Mouse (Mus musculus): ENCODE results near the gene Kcnip4.

Gene Kcnip4

GRCm38 (mm10) chr5:48583431-48583830, 941.3 kb downstream of the Kcnip4 start:
- no peak for DNase-seq (ENCODE audit: low spot score in 2 of 2)

DNA sequence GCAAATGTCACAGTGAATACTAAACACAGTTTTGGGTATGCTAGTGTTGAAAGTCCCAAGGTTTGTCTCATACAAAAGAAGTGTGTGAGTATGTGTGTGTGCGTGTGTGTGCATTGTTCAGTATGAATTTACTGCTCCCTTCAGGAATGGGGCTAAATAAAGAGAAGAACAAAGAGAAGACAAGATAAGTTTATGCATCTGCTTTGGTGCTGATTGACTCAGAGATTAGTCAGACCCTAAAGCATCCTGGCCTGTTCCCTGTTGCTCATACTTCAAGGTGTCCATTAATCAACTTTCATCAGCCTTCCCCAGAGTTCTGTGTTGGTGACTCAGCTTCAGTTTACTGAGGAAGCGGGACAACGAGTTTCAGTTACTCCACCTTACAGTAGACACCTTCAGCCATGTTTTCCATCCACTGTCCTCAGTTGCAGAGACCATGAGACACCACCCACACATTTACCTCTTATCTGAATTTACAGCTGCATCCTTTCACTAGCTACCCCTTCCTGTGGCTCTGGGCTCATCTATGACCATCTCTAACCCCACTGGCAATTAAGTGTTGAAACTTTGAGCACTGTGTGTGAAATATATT, 960.6 kb downstream of the Kcnip4 start:
- no peak for DNase-seq (ENCODE audit: low spot score in 2 of 2)

- no peak for DNase-seq (ENCODE audit: low spot score in 2 of 2)
Observed at GRCm38 (mm10) chr5:48551753-48552152, 973.0 kb downstream of the Kcnip4 start.

- DNase-seq (ENCODE audit: low spot score in 2 of 2) = no peak
Observed at GRCm38 (mm10) chr5:48545825-48546224, 978.9 kb downstream of the Kcnip4 start.

DNA sequence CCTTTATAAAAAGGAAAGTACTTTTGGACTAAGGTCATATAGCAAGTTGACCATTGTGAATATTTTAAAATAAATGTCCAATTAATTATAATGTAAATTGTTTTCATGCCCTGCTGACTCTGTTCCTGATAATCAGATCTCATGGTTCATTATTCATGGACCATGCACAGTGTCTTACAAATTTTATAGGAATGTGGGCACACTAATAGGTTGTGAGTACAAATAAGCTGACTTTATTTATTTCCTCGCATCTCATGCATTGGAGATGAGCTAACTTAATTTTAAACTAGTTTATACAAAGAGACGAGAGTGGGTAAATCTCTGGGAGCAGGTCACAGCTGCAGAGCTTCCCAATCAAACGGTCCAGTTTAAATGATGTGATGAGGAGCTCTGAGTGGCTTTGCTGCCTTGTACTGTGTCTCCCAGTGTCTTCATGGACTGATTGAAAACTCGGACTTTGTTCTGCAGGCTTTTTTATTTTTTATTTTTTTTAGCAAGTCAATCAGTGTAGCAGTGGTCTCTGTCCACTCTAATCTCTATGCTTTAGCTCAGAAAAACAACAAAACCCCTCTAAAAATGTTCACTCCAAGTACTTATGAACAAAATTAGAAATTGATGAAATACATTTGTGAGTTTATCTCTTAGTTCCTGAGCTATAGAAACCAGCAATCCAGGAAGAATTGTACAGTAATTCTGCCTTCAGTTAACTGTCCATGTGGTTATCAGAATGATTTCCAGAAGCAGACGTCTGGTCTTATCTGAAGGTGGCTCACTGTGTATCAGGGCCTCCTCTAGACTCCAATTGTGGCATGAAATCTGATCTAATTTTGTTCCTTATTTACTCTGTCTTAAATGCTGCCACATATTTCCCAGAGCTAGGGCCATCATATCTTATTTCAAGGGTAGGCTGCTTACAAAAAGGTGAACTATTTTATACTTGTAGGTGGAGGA, 979.6 kb downstream of the Kcnip4 start:
- DNase-seq (ENCODE audit: low spot score in 2 of 2) = no peak

DNA sequence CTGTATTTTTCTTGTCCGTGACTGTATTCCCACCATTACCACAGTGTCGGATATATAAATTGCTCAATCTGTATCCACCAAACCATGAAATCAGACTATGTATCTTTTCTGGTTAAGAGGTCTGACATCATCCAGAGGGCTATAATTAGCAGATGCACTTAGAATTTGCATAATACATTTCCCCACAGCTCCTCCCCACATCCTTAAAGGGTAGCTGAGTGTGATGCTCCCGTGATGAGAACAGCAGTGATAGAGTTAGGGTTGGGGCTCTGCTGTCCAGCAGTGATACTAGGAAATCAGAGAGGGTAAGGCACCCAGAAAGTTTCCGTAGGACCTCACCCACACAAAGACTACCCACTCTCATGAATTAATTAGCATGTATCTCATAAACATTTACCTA, 1006.7 kb downstream of the Kcnip4 start:
- DNase-seq (ENCODE audit: low spot score in 2 of 2) = no peak

DNA sequence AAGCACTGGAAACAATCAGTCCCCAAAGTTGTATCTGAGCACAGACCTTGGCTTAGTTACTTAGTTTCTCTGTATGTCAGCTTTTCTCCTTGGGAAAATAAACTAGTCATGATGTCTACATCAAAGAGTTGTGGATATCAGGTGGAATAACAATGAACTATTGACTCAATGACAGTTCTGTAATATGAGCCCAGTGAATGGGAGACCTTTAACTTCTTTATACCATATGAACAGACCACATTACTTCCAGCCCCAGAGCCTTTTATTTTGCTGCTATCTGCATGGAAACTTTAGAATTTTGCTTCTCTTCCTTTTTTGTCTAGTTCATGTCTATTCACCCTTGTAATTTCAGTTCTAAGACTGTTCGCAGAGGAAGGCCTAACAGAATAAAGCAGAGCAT, 1011.4 kb downstream of the Kcnip4 start:
- no peak for DNase-seq (ENCODE audit: low spot score in 2 of 2)

GRCm38 (mm10) chr5:48511357-48511756, 1013.4 kb downstream of the Kcnip4 start:
- DNase-seq (ENCODE audit: low spot score in 2 of 2) = no peak

DNA sequence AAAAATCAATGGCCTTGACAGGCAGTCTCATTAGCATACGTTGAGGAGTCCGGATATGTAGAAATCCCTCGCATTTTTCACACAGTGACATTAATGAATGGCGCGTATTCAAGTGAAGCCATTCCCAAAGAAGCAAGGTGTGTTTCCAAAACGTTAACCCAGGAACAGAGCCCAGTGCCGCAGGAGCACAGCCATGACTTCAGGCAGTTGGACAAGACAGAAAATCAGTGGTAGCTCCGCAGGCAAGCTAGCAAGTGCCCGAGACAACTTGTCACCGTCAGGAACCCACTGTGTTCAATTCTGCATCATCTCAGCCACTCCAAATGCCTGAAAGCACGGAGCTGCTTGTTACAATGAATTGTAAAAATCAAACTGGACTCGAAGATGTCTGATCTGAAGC, 1014.5 kb downstream of the Kcnip4 start:
- no peak for DNase-seq (ENCODE audit: low spot score in 2 of 2)

GRCm38 (mm10) chr5:48509194-48509930, 1015.3 kb downstream of the Kcnip4 start:
- no peak for DNase-seq (ENCODE audit: low spot score in 2 of 2)

DNA sequence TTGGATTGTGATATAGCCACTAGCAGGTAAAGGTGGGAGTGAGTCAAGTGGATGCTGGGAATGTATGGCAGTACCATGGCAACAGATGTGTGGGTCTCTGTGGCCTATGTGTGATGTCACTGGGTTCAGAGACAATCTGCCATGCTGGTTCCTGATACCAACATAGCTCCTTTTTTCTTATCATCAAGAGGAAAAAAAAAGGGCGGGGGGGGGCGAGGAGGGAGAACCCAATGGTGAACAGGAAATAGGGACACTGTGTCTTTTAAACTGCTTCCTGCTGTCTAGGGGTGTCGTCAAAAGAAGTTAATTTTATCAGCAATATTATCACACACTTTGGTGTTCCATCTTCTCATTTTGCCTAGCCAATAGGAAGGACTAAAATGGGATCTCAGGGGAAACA, 1021.6 kb downstream of the Kcnip4 start:
- no peak for DNase-seq (ENCODE audit: low spot score in 2 of 2)

GRCm38 (mm10) chr5:48502442-48502841, 1022.3 kb downstream of the Kcnip4 start:
- no peak for DNase-seq (ENCODE audit: low spot score in 2 of 2)

GRCm38 (mm10) chr5:48500204-48500603, 1024.5 kb downstream of the Kcnip4 start:
- DNase-seq (ENCODE audit: low spot score in 2 of 2) = no peak

DNA sequence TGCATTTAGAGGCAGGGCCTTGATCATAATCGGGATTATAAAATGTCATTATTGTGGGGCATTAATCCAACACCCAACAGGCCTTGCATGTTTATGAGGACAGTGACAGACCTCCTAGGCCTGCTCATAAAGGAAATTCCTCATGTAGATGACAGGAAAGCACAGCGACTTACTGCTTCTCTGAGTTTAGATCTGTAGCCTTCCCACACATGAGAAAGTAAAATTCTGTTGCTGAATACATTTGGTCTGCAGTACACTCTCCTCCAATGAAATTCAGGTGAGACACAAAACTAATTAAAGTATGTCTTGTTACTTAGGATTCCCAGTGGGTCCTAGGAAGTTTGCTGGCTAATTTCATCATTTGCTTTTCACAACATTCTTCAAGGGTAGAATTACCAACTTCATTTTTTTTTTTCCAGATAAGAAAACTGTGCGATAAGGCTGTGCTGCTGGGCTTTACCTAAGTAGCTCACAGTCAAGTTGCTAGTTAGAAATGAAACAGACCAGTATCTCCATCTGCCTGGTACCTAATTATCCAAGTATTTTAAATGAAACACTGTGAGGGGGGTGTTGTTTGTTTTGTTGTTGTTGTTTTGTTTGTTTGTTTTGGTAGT, 1033.7 kb downstream of the Kcnip4 start:
- no peak for DNase-seq (ENCODE audit: low spot score in 2 of 2)

- no peak for DNase-seq (ENCODE audit: low spot score in 2 of 2)
Observed at GRCm38 (mm10) chr5:48489549-48490288, 1035.0 kb downstream of the Kcnip4 start.

GRCm38 (mm10) chr5:48483112-48483511, 1041.6 kb downstream of the Kcnip4 start:
- DNase-seq (ENCODE audit: low spot score in 2 of 2) = no peak

- DNase-seq (ENCODE audit: low spot score in 2 of 2) = no peak
Observed at GRCm38 (mm10) chr5:48460221-48460620, 1064.5 kb downstream of the Kcnip4 start.

DNA sequence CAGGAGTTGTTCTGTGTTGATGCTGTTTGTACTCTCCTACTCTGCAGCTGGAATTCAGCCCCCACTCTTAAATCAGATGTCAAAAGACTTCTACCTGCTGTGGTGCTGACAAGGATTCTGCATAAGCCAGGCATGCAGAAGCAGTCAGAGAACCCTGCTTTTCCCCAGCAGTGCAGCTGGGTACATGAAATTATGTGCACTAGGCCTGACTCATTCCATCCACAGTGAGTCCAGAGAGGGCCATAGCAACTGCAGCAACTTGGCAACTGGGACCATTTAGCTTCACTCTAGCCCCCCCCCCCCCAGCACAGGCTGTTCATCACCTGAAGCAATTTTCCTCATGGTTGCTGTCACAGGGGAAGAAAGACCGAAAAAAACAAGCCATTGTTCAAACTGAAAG, 1075.8 kb downstream of the Kcnip4 start:
- DNase-seq (ENCODE audit: low spot score in 2 of 2) = no peak

DNA sequence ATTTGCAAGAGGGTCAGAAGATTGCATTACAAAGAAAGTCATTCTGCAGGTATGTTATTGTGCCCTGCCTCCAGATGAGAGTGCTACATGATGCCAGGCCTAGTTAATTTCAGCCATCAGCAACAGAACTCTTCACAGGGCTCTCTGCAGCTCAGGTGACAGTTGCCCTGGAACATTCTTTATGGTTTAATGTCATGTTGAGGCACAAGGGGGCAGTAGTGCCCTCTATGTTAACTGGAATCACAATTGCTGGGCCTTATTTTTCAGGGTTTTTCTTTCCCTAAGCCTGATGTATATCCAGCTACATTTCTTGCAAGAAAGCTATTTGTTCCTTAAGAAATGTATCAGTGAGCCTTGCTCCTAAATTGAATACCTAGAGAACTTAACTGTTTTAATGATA, 1094.2 kb downstream of the Kcnip4 start:
- DNase-seq (ENCODE audit: low spot score in 2 of 2) = peak in 1 of 2 experiments; percentile 18

DNA sequence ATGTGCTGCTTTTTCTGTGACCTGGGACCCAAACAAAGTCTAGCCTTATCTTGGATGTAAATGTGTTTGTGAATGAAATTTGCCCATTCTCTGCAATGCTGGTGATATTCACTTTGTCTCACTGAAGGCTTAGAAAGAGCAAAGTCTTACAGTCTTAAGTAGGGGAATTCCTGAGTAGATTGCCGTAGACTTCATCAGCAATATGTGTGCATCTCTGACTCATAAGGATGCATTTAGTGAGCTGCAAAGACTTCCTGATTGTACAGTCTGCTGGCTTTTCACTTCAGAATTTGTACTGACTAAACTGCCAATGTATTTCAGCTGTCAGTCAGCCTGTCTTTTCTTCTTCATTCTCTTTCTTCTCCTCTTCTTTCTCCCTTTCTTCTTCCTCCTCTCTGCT, 1102.8 kb downstream of the Kcnip4 start:
- DNase-seq (ENCODE audit: low spot score in 2 of 2) = no peak

- no peak for DNase-seq (ENCODE audit: low spot score in 2 of 2)
Observed at GRCm38 (mm10) chr5:48419741-48420140, 1105.0 kb downstream of the Kcnip4 start.

Measured in frontal cortex, postnatal 10 days (tissue).